Mouse (Mus musculus) kidney, adult 2 months (tissue): Measurements from ENCODE around the gene Ap3s2.

Experiments used
- CTCF ChIP-seq: fragments of 200-500 bp; conservative IDR thresholded peaks from 2 replicates; pipeline ENCODE4 v1.5.1; 2011; ENCODE audit warnings: low read depth, mild to moderate bottlenecking, control low read depth, low read length, moderate library complexity, mixed read lengths; ENCODE audit not compliant: insufficient read depth, insufficient read length
- POLR2A ChIP-seq: fragments of 200-500 bp; IDR thresholded peaks from one replicate; pipeline ENCODE4 v1.6.1; 2011; ENCODE audit warnings: low read depth, low read length, control low read depth

DNA sequence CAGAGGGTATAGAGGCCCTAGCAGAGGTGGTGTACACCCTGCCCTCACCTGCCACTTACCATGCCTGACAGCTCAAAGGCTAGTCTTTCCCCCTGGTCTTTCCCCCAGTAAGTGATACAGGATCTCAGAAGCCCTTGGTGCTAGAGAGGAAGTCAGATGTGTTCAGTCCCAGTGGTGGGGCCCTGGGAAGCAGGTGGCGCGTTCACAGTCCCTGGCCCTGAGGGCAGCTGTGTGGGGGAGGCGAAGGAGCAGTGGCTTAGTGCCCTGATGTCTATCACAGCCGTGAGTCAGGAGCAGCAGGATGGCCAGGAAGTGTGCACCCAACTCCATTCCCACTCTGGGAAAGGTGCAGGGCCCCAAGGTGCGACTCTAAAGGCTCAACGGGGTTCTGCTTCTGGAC is 40.4 kb downstream of the Ap3s2 start:
- no peak for TF ChIP-seq CTCF
- no peak for TF ChIP-seq POLR2A
